Mouse (Mus musculus): ENCODE results near the gene Hist1h3b. TPM values are rescaled to one million over a fixed set of nuclear protein-coding genes. Genes with fewer than 3 reads are reported as not detected.
"Not testable (repeated sequence)": the region's sequence is repeated elsewhere in the genome, so short reads cannot be mapped to it uniquely, and the experiment has no call there.

The Hist1h3b gene
- polyA plus RNA-seq, 1 experiment, result 0.88 TPM

DNA sequence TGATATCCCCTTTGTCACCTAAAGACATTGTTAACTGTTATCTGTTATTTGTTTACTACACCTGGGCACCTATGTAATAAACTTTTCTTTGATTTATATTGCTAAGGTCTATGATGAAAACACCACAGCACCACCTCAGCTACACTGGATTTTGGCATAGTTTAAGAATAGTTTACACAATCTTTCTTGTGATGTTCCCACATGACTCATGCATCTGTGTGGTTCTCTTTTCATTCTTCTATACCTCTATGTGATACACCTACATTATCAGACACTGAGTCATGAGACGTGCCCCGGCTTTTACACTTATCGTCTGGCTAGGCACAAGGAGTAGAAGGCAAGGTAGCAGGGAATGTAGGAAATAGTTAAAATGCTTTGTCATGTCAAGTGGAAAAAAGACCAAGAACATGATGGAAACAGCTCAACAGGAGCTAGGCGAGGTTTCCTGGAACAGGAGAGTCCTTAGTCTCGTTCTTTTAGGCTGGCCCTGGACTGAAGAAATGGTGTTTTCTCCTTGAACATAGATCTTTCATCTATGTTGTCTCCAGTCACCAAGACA is 2.4 kb upstream of the Hist1h3b start:
- TF ChIP-seq CTCF (conservative IDR thresholded peaks at IDR 0.05; ENCODE audit: insufficient read depth, insufficient read length, low read depth, low read length) (no peak), POLR2A (IDR thresholded peaks at IDR 0.05; ENCODE audit: low read depth, low read length) (no peak)
- peaks cover 5% of the 10 kb centered on the region; the same call in 1 of the 2 replicates for H3K4me1 ChIP-seq (ENCODE audit: control insufficient read depth, insufficient read depth, low read length)
- H3K27me3 ChIP-seq (replicated peaks; ENCODE audit: control insufficient read depth, insufficient read depth, low read length), result no peaks in the 10 kb centered on the region
- no peak overlapping the region for H3K27ac ChIP-seq (ENCODE audit: insufficient read depth, low read depth, low read length)
- H3K4me3 ChIP-seq (ENCODE audit: insufficient read depth, low read depth, low read length), result no peak overlapping the region
- WGBS, result 93% methylated on average over 5 of the region's 5 CpGs
- H3K36me3 ChIP-seq (ENCODE audit: control insufficient read depth, insufficient read depth, low read length), result no peaks in the 10 kb centered on the region
- DNase-seq, result no peak

DNA sequence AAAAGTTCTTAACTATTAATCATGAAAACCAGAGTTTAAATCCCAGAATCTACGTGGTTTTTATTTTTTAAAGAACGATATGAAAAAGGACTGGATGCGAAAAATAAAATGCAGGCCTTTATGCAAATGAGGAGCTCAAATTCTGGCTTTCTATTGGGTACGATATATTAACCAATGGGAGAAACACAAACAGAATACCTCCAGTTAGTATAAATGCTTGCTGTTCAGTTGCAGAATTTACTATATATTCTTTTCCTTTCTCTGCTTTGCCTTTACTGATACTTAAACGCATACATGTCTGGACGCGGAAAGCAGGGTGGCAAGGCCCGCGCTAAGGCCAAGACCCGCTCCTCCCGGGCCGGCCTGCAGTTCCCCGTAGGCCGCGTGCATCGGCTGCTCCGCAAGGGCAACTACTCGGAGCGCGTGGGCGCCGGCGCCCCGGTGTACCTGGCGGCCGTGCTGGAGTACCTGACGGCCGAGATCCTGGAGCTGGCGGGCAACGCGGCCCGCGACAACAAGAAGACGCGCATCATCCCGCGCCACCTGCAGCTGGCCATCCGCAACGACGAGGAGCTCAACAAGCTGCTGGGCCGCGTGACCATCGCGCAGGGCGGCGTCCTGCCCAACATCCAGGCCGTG is 1.1 kb upstream of the Hist1h3b start, which contains the start of gene Hist1h2ab:
Gene Hist1h2ab (plus strand): TSS at position 288 of the 639 bp plus-strand sequence.
- not testable (repeated sequence) for H3K36me3 ChIP-seq (ENCODE audit: control insufficient read depth, insufficient read depth, low read length); H3K4me1 ChIP-seq (ENCODE audit: control insufficient read depth, insufficient read depth, low read length); H3K27me3 ChIP-seq (replicated peaks; ENCODE audit: control insufficient read depth, insufficient read depth, low read length)
- Histone ChIP-seq H3K4me3 (ENCODE audit: insufficient read depth, low read depth, low read length) (peak within 1 kb of the TSS; percentile 74; the same call in 1 of the 2 replicates), H3K27ac (ENCODE audit: insufficient read depth, low read depth, low read length) (peak within 1 kb of the TSS; percentile 71)
- WGBS, result 2% methylated on average over 33 of the region's 47 CpGs
- DNase-seq, result peak; percentile 66

DNA sequence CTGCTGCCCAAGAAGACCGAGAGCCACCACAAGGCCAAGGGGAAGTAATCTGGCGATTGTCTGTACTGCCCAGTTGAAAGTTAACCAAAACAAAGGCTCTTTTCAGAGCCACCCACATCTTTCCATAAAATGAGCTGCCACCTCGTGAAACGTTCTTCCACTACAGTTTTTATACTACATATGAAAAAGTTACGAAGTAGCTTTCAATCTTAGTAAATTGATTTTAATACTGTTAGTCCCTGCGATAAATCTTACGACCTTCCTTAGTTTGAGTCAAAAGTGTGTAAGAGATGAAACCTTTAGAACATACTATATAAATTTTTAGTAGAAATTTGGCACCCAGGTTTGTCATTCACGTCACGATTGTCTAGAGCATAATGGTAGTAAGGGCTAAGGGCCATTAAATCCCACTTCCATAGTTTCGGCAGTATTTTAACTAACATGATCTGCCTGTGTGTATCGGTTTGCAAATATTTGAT is 550 bp upstream of the Hist1h3b start:
- Histone ChIP-seq H3K27ac (ENCODE audit: insufficient read depth, low read depth, low read length) (no peak overlapping the region), H3K36me3 (ENCODE audit: control insufficient read depth, insufficient read depth, low read length) (no peaks in the 10 kb centered on the region), H3K27me3 (replicated peaks; ENCODE audit: control insufficient read depth, insufficient read depth, low read length) (no peaks in the 10 kb centered on the region), H3K4me3 (ENCODE audit: insufficient read depth, low read depth, low read length) (no peak overlapping the region), H3K4me1 (ENCODE audit: control insufficient read depth, insufficient read depth, low read length) (peaks cover 2% of the 10 kb centered on the region; the same call in 1 of the 2 replicates)
- no peak for DNase-seq
- TF ChIP-seq POLR2A (IDR thresholded peaks at IDR 0.05; ENCODE audit: low read depth, low read length) (no peak), CTCF (conservative IDR thresholded peaks at IDR 0.05; ENCODE audit: insufficient read depth, insufficient read length, low read depth, low read length) (no peak)
- WGBS, result 5% methylated on average over 11 of the region's 11 CpGs

DNA sequence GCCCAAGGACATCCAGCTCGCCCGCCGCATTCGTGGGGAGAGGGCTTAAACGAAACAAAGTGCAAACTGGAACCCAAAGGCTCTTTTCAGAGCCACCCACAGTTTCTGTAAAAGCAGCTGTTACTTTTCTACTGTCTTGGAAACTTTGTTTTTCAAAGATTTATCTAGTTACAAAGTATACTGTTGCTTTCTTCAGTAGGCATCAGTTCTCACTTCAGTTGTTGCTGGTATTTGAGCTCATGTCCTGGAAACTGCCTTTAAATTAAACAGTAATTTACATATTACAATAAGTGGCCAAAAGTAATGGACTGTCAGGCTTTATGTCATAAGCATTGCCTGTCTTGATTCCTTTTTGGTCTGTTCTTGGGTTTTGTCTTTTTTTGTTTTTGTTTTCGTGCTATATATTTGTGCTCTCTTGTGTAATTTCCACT is 690 bp downstream of the Hist1h3b start:
- no peak overlapping the region for H3K4me3 ChIP-seq (ENCODE audit: insufficient read depth, low read depth, low read length)
- H3K36me3 ChIP-seq (ENCODE audit: control insufficient read depth, insufficient read depth, low read length), result no peaks in the 10 kb centered on the region
- WGBS, result 21% methylated on average over 6 of the region's 6 CpGs
- DNase-seq, result no peak
- no peaks in the 10 kb centered on the region for H3K27me3 ChIP-seq (replicated peaks; ENCODE audit: control insufficient read depth, insufficient read depth, low read length)
- no peak overlapping the region for H3K27ac ChIP-seq (ENCODE audit: insufficient read depth, low read depth, low read length)
- TF ChIP-seq CTCF (conservative IDR thresholded peaks at IDR 0.05; ENCODE audit: insufficient read depth, insufficient read length, low read depth, low read length) (no peak), POLR2A (IDR thresholded peaks at IDR 0.05; ENCODE audit: low read depth, low read length) (no peak)
- H3K4me1 ChIP-seq (ENCODE audit: control insufficient read depth, insufficient read depth, low read length), result peaks cover 6% of the 10 kb centered on the region; the same call in 1 of the 2 replicates

DNA sequence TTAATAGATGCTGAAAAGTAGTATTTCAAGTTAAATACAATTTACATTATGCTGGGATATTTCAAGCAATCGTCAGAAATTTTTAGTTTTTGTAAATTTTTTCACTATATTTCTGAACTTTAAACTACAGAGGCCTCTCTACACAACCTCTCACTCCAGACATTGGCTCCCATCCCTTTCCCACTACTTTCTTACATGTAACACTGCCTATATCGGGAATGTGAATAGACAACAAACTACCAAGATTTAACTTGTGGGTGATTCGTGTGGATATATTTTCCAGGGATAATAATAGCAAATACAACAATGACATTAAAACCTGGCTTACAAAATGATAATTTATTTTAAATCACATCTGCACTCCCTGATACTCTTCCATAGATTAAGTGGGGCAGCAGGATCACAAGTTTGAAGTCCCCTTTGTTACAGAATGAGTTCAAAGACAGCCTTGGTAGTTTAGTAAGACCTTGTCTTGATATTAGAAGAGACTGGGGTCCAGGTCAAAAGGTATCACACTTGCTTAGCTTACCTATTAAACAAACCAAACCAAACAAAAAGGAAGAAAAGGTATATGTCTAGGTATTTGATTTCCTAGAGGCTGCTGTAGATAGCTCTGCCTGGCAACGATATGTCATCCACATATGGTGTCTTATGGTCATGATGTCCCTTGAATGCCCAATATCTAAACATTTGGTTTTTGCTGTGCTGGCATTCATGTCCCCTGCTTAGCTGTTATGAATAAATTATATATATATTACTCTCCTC is 1.4 kb downstream of the Hist1h3b start:
- TF ChIP-seq CTCF (conservative IDR thresholded peaks at IDR 0.05; ENCODE audit: insufficient read depth, insufficient read length, low read depth, low read length) (no peak), POLR2A (IDR thresholded peaks at IDR 0.05; ENCODE audit: low read depth, low read length) (no peak)
- no peak for DNase-seq
- peaks cover 6% of the 10 kb centered on the region; the same call in 1 of the 2 replicates for H3K4me1 ChIP-seq (ENCODE audit: control insufficient read depth, insufficient read depth, low read length)
- no peaks in the 10 kb centered on the region for H3K27me3 ChIP-seq (replicated peaks; ENCODE audit: control insufficient read depth, insufficient read depth, low read length)
- WGBS, result 68% methylated on average over 4 of the region's 4 CpGs
- no peaks in the 10 kb centered on the region for H3K36me3 ChIP-seq (ENCODE audit: control insufficient read depth, insufficient read depth, low read length)
- no peak overlapping the region for H3K4me3 ChIP-seq (ENCODE audit: insufficient read depth, low read depth, low read length)
- H3K27ac ChIP-seq (ENCODE audit: insufficient read depth, low read depth, low read length), result no peak overlapping the region

DNA sequence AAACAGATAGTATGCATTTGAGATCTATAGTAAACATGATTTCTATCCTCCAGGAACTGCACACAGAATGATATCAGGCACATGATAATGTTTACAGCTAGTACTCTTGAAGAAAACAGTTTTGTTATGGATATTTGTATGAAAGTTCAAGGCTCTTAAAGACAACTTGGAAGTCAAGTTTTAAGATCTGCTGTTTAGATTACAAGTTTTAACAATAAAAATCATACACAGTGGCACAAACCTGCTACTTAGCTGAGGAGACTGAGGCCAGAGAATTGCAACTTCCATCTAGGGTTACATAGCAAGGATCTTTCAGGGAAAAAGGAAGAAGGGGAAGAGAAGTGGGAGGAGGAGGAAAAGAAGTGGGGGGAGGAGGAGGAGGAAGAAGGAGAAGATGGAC is 2.9 kb downstream of the Hist1h3b start:
- H3K27ac ChIP-seq (ENCODE audit: insufficient read depth, low read depth, low read length), result no peak overlapping the region
- no peaks in the 10 kb centered on the region for H3K27me3 ChIP-seq (replicated peaks; ENCODE audit: control insufficient read depth, insufficient read depth, low read length)
- no peaks in the 10 kb centered on the region for H3K36me3 ChIP-seq (ENCODE audit: control insufficient read depth, insufficient read depth, low read length)
- H3K4me1 ChIP-seq (ENCODE audit: control insufficient read depth, insufficient read depth, low read length), result peaks cover 6% of the 10 kb centered on the region; the same call in 1 of the 2 replicates
- TF ChIP-seq CTCF (conservative IDR thresholded peaks at IDR 0.05; ENCODE audit: insufficient read depth, insufficient read length, low read depth, low read length) (no peak), POLR2A (IDR thresholded peaks at IDR 0.05; ENCODE audit: low read depth, low read length) (no peak)
- no peak overlapping the region for H3K4me3 ChIP-seq (ENCODE audit: insufficient read depth, low read depth, low read length)
- DNase-seq, result no peak

DNA sequence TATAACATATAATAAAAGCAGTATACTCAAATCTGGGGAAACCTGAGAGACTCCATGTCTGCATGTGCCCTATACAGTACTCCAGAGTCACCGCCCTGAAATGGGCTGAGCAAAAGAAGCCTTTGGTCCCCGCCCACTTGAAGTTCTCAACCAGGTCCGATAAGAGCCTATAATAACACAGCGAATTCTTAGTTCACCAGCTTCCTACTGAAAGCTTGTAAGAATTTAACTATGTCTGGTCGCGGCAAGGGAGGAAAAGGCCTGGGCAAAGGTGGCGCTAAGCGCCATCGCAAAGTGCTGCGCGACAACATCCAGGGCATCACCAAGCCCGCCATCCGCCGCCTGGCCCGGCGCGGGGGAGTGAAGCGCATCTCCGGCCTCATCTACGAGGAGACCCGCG is 4.7 kb downstream of the Hist1h3b start, which contains the start of gene Hist1h4b:
Gene Hist1h4b (plus strand): TSS at position 224 of the 400 bp plus-strand sequence.
- H3K27ac ChIP-seq (ENCODE audit: insufficient read depth, low read depth, low read length), result peak within 1 kb of the TSS; percentile 62
- peak; percentile 95 for DNase-seq
- under 1% methylated on average over 18 of the region's 22 CpGs for WGBS

More for the DNA sequence above, 4.7 kb downstream of the Hist1h3b start, which contains the start of gene Hist1h4b:
- H3K4me3 ChIP-seq (ENCODE audit: insufficient read depth, low read depth, low read length), result peak within 1 kb of the TSS; percentile 38
- peaks cover 8% of the 10 kb centered on the region; the same call in 1 of the 2 replicates for H3K4me1 ChIP-seq (ENCODE audit: control insufficient read depth, insufficient read depth, low read length)
- H3K27me3 ChIP-seq (replicated peaks; ENCODE audit: control insufficient read depth, insufficient read depth, low read length), result no peaks in the 10 kb centered on the region
- no peaks in the 10 kb centered on the region for H3K36me3 ChIP-seq (ENCODE audit: control insufficient read depth, insufficient read depth, low read length)
- TF ChIP-seq POLR2A (IDR thresholded peaks at IDR 0.05; ENCODE audit: low read depth, low read length), result peak; percentile 57
- TF ChIP-seq CTCF (conservative IDR thresholded peaks at IDR 0.05; ENCODE audit: insufficient read depth, insufficient read length, low read depth, low read length), result no peak
